Mouse (Mus musculus) liver, postnatal 0 days (tissue): Measurements from ENCODE around the gene Zdhhc3.

Experiments
- CTCF ChIP-seq: sonication (generic); IDR thresholded peaks from 2 replicates; pipeline ENCODE4 v1.5.1; 2016; ENCODE audit warnings: antibody characterized with exemption, low read depth
- EP300 ChIP-seq: IDR thresholded peaks from 2 replicates; pipeline ENCODE4 v1.6.1; 2016; ENCODE audit warnings: antibody characterized with exemption, low read depth, mild to moderate bottlenecking

- no peak for TF ChIP-seq CTCF
- TF ChIP-seq EP300: no peak
Observed at GRCm38 (mm10) chr9:123150241-123151020, 37.4 kb upstream of the Zdhhc3 start, which contains the start of gene Clec3b.
